Mouse (Mus musculus): ENCODE data around the gene Rasal2. TPM values are rescaled to one million over a fixed set of nuclear protein-coding genes. Genes with fewer than 3 reads are reported as not detected.

Rasal2 gene
- polyA plus RNA-seq, 1 experiment = 4.1 TPM

DNA sequence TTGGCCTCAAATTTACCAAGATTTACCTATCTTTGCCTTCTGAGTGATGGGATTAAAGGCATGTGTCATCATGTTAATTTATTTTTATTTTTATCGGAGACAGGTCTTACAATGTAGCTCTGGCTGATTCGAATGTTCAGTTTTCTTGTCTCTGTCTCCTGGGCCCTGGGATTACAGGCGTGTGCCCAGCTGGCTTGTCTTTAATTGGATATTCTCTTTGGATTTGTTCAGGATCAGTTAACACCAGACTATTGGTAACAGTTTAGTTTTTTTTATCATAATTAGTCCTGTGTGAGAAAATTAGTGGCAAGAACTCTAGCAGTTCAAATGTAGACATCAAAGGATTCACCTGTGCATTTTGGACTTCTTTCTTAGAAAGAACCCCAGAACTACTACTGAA lies 45.4 kb upstream of the Rasal2 start:
- Histone ChIP-seq H3K36me3 (ENCODE audit: control insufficient read depth, insufficient read depth) (no peaks in the 10 kb centered on the region), H3ac (ENCODE audit: control insufficient read depth, insufficient read length) (no peak overlapping the region), H3K4me3 (no peak overlapping the region), H3K27me3 (ENCODE audit: control insufficient read depth, insufficient read depth, insufficient read length) (no peaks in the 10 kb centered on the region), H3K4me2 (ENCODE audit: low read depth) (no peak overlapping the region), H3K79me2 (ENCODE audit: control insufficient read depth, insufficient read depth) (no peaks in the 10 kb centered on the region)
- TF ChIP-seq REST (IDR thresholded peaks at IDR 0.05; ENCODE audit: insufficient read depth, insufficient read length) = no peak
- TF ChIP-seq POLR2A (IDR thresholded peaks at IDR 0.05; ENCODE audit: insufficient read length, low read depth) = no peak
- no peak for TF ChIP-seq MYOG (IDR thresholded peaks at IDR 0.05; ENCODE audit: control insufficient read depth in 1 of 3, insufficient read depth in 1 of 3, insufficient read length in 2 of 3, low read depth in 2 of 3)
- no peak for TF ChIP-seq USF1 (IDR thresholded peaks at IDR 0.05; ENCODE audit: low read depth)
- no peak for TF ChIP-seq POLR2AphosphoS2 (IDR thresholded peaks at IDR 0.05; ENCODE audit: insufficient read length, low read depth)
- TF ChIP-seq CEBPB (IDR thresholded peaks at IDR 0.05; ENCODE audit: insufficient read depth, poor library complexity, severe bottlenecking) = no peak
- TF ChIP-seq E2F4 (IDR thresholded peaks at IDR 0.05; ENCODE audit: insufficient read depth) = no peak
- no peak for TF ChIP-seq MYOD1 (IDR thresholded peaks at IDR 0.05; ENCODE audit: control insufficient read depth in 1 of 3, insufficient read length in 2 of 3, low read depth in 2 of 3)
- no peak for TF ChIP-seq TCF12 (IDR thresholded peaks at IDR 0.05; ENCODE audit: insufficient read depth, poor library complexity, severe bottlenecking)
- TF ChIP-seq TCF3 (IDR thresholded peaks at IDR 0.05; ENCODE audit: insufficient read length, low read depth) = no peak

DNA sequence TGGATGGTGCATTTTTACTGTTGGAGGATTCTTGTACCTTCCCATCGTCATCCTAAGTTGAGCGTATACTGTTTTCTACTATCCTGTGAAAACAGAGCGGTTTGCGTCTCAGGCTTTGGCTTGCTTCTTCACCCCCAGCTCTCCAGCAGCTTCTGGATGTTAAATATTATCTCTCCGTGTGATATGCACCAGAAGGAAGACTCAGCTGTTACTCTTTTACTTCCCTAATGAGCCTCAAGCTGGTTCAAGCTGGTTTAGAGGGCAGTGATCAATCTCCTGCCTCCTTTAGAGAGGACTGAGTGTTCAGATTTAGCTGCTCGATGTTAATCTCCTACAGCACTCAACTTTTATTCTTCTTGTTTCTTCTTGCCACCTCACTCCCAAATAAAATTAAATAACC lies 42.5 kb upstream of the Rasal2 start:
- TF ChIP-seq POLR2AphosphoS2 (IDR thresholded peaks at IDR 0.05; ENCODE audit: insufficient read length, low read depth) = no peak
- no peak for TF ChIP-seq TCF3 (IDR thresholded peaks at IDR 0.05; ENCODE audit: insufficient read length, low read depth)
- TF ChIP-seq TCF12 (IDR thresholded peaks at IDR 0.05; ENCODE audit: insufficient read depth, poor library complexity, severe bottlenecking) = no peak
- Histone ChIP-seq H3K27me3 (ENCODE audit: control insufficient read depth, insufficient read depth, insufficient read length) (no peaks in the 10 kb centered on the region), H3K4me2 (ENCODE audit: low read depth) (no peak overlapping the region), H3K36me3 (ENCODE audit: control insufficient read depth, insufficient read depth) (no peaks in the 10 kb centered on the region), H3K4me3 (no peak overlapping the region), H3K79me2 (ENCODE audit: control insufficient read depth, insufficient read depth) (no peaks in the 10 kb centered on the region), H3ac (ENCODE audit: control insufficient read depth, insufficient read length) (no peak overlapping the region)

DNA sequence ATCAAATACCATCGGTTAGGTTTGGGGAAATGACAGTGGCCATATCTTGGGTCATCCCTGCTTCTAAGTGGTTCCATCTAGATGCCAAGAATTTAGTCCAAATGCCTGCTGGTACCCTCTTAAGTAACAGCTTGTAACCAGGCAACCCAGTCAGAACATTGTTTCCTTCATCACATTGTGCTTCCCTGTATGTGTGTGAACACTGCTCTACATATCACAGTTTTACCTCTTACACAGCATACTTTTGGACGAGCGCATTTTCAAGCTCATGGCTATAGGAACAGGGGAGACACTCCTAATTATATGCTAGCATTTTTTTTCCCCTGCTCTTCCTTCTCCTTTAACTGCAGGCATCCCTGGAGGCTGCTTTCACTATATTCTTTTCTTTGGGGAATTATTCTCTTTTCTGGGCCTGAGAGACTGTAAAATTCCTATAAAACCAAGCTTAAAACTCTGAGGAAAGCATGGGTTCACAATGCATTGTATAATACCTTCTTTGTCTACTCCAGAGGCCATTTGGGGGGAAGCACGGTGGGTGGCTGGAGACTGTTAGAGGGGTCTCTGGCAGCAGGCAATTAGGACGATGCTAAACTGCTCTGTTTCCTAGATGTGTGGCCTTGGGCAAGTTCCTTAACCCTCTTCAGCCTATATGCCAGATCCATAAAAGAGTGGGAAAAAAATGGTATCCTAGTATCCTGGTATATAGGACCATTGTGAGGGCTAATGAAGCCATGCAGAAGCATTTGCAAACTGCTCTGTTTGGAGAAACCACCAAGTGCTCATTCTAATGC lies 40.6 kb upstream of the Rasal2 start:
- Histone ChIP-seq H3ac (ENCODE audit: control insufficient read depth, insufficient read length) (no peak overlapping the region), H3K4me2 (ENCODE audit: low read depth) (no peak overlapping the region), H3K27me3 (ENCODE audit: control insufficient read depth, insufficient read depth, insufficient read length) (no peaks in the 10 kb centered on the region), H3K36me3 (ENCODE audit: control insufficient read depth, insufficient read depth) (no peaks in the 10 kb centered on the region), H3K79me2 (ENCODE audit: control insufficient read depth, insufficient read depth) (no peaks in the 10 kb centered on the region), H3K4me3 (no peak overlapping the region)
- TF ChIP-seq TCF12 (IDR thresholded peaks at IDR 0.05; ENCODE audit: insufficient read depth, poor library complexity, severe bottlenecking) (no peak), MYOG (IDR thresholded peaks at IDR 0.05; ENCODE audit: control insufficient read depth in 1 of 3, insufficient read depth in 1 of 3, insufficient read length in 2 of 3, low read depth in 2 of 3) (no peak), REST (IDR thresholded peaks at IDR 0.05; ENCODE audit: insufficient read depth, insufficient read length) (no peak), E2F4 (IDR thresholded peaks at IDR 0.05; ENCODE audit: insufficient read depth) (no peak), POLR2A (IDR thresholded peaks at IDR 0.05; ENCODE audit: insufficient read length, low read depth) (no peak), USF1 (IDR thresholded peaks at IDR 0.05; ENCODE audit: low read depth) (no peak), TCF3 (IDR thresholded peaks at IDR 0.05; ENCODE audit: insufficient read length, low read depth) (no peak), CEBPB (IDR thresholded peaks at IDR 0.05; ENCODE audit: insufficient read depth, poor library complexity, severe bottlenecking) (no peak), SRF (IDR thresholded peaks at IDR 0.05; ENCODE audit: control insufficient read depth, insufficient read length, low read depth) (no peak), POLR2AphosphoS2 (IDR thresholded peaks at IDR 0.05; ENCODE audit: insufficient read length, low read depth) (no peak), MYOD1 (IDR thresholded peaks at IDR 0.05; ENCODE audit: control insufficient read depth in 1 of 3, insufficient read length in 2 of 3, low read depth in 2 of 3) (no peak), MAX (IDR thresholded peaks at IDR 0.05; ENCODE audit: low read depth) (no peak)

DNA sequence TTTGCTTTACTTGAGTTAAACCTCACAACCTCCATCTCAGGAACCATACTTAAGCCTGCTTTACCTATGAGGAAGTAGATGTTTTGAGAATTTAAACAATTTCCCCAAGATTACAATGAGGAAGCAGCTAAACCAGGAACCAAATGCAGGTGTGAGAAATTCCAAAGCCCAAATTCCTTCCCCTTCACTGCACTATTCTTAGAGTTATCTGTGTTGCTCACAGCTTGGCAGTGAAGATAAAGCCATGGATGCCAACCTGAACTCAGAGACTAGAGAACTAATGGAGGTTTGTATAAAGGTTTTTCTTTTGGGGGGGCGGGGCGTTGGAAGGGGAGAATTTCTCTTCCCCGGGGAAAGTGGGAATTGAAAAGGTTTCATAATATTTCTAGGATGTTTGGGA lies 39.9 kb upstream of the Rasal2 start:
- Histone ChIP-seq H3K36me3 (ENCODE audit: control insufficient read depth, insufficient read depth) (no peaks in the 10 kb centered on the region), H3ac (ENCODE audit: control insufficient read depth, insufficient read length) (no peak overlapping the region), H3K27me3 (ENCODE audit: control insufficient read depth, insufficient read depth, insufficient read length) (no peaks in the 10 kb centered on the region), H3K4me2 (ENCODE audit: low read depth) (no peak overlapping the region), H3K4me3 (no peak overlapping the region), H3K79me2 (ENCODE audit: control insufficient read depth, insufficient read depth) (no peaks in the 10 kb centered on the region)
- no peak for TF ChIP-seq POLR2A (IDR thresholded peaks at IDR 0.05; ENCODE audit: insufficient read length, low read depth)
- no peak for TF ChIP-seq SRF (IDR thresholded peaks at IDR 0.05; ENCODE audit: control insufficient read depth, insufficient read length, low read depth)
- no peak for TF ChIP-seq MYOG (IDR thresholded peaks at IDR 0.05; ENCODE audit: control insufficient read depth in 1 of 3, insufficient read depth in 1 of 3, insufficient read length in 2 of 3, low read depth in 2 of 3)
- no peak for TF ChIP-seq MAX (IDR thresholded peaks at IDR 0.05; ENCODE audit: low read depth)
- TF ChIP-seq E2F4 (IDR thresholded peaks at IDR 0.05; ENCODE audit: insufficient read depth) = no peak
- TF ChIP-seq REST (IDR thresholded peaks at IDR 0.05; ENCODE audit: insufficient read depth, insufficient read length) = no peak
- no peak for TF ChIP-seq MYOD1 (IDR thresholded peaks at IDR 0.05; ENCODE audit: control insufficient read depth in 1 of 3, insufficient read length in 2 of 3, low read depth in 2 of 3)
- TF ChIP-seq CEBPB (IDR thresholded peaks at IDR 0.05; ENCODE audit: insufficient read depth, poor library complexity, severe bottlenecking) = no peak
- no peak for TF ChIP-seq TCF3 (IDR thresholded peaks at IDR 0.05; ENCODE audit: insufficient read length, low read depth)
- no peak for TF ChIP-seq TCF12 (IDR thresholded peaks at IDR 0.05; ENCODE audit: insufficient read depth, poor library complexity, severe bottlenecking)
- no peak for TF ChIP-seq POLR2AphosphoS2 (IDR thresholded peaks at IDR 0.05; ENCODE audit: insufficient read length, low read depth)

Measured in myocyte (in vitro differentiated cells).